Mouse (Mus musculus) mouse trophoblast stem cell (cell line): ENCODE data around the gene Dok5.

Experiments used
- in situ Hi-C, 2 experiments: fragments of 300-500 bp; cut with MseI, MboI; formaldehyde crosslinking; loops; 2 replicates in 1 of 2; 3 replicates in 1 of 2; pipeline ENCODE4 v1.15.1; 2025

Gene Dok5

GRCm38 (mm10) chr2:170731632-170732561, at the start of gene Dok5:
Gene Dok5 (plus strand): TSS chr2:170731807.
- in situ Hi-C loops, result no loop called here

- in situ Hi-C loops, result loop anchor here (5.0 to 10.0 kb wide), 2 partner anchors 189 to 191 kb away; no protein-coding TSS in a partner anchor
These were observed 48.2 kb upstream of the Dok5 start for GRCm38 (mm10) chr2:170683385-170683784.

- in situ Hi-C loops, result no loop called here
These were observed 36.3 kb upstream of the Dok5 start for GRCm38 (mm10) chr2:170695071-170695936.

- in situ Hi-C loops, result no loop called here
These were observed 35.6 kb upstream of the Dok5 start for GRCm38 (mm10) chr2:170695937-170696510.

- in situ Hi-C loops, result no loop called here
These were observed 31.1 kb upstream of the Dok5 start for GRCm38 (mm10) chr2:170700471-170700870.

- in situ Hi-C loops, result no loop called here
These were observed 25.1 kb upstream of the Dok5 start for GRCm38 (mm10) chr2:170706488-170706887.

GRCm38 (mm10) chr2:170707672-170708071, 23.9 kb upstream of the Dok5 start:
- in situ Hi-C loops, result no loop called here

GRCm38 (mm10) chr2:170708901-170709300, 22.7 kb upstream of the Dok5 start:
- in situ Hi-C loops, result no loop called here

- in situ Hi-C loops, result no loop called here
These were observed 18.8 kb upstream of the Dok5 start for GRCm38 (mm10) chr2:170712658-170713285.

GRCm38 (mm10) chr2:170720386-170720785, 11.2 kb upstream of the Dok5 start:
- in situ Hi-C loops, result no loop called here

- in situ Hi-C loops, result no loop called here
These were observed 7.5 kb upstream of the Dok5 start for GRCm38 (mm10) chr2:170724136-170724535.

GRCm38 (mm10) chr2:170724716-170725115, 6.9 kb upstream of the Dok5 start:
- in situ Hi-C loops, result no loop called here

GRCm38 (mm10) chr2:170725796-170726195, 5.8 kb upstream of the Dok5 start:
- in situ Hi-C loops, result no loop called here

GRCm38 (mm10) chr2:170726996-170727710, 4.5 kb upstream of the Dok5 start:
- in situ Hi-C loops, result no loop called here

- in situ Hi-C loops, result no loop called here
These were observed 2.7 kb upstream of the Dok5 start for GRCm38 (mm10) chr2:170728864-170729263.

- in situ Hi-C loops, result no loop called here
These were observed 1.9 kb upstream of the Dok5 start for GRCm38 (mm10) chr2:170729661-170730060.

GRCm38 (mm10) chr2:170730136-170730535, 1.5 kb upstream of the Dok5 start:
- in situ Hi-C loops, result no loop called here

- in situ Hi-C loops, result no loop called here
These were observed 826 bp upstream of the Dok5 start for GRCm38 (mm10) chr2:170730781-170731180.

- in situ Hi-C loops, result no loop called here
These were observed 402 bp upstream of the Dok5 start for GRCm38 (mm10) chr2:170731205-170731604.

GRCm38 (mm10) chr2:170733671-170734070, 2.1 kb downstream of the Dok5 start:
- in situ Hi-C loops, result no loop called here

- in situ Hi-C loops, result no loop called here
These were observed 2.8 kb downstream of the Dok5 start for GRCm38 (mm10) chr2:170734446-170734845.
